Mouse (Mus musculus) cerebellum, postnatal 10 days (tissue): ENCODE measurements at regions not wholly inside any gene's neighbourhood (a gene's known extent, or its start where the extent isn't known, plus 50 kb on each side); places are given as distances from the start of the nearest gene placed in this dataset.

Experiments
- DNase-seq, 2 experiments: peaks; one replicate each; pipeline ENCODE4 v3.0.0; 2021; ENCODE audit warnings: mixed read lengths in 2 of 2

DNA sequence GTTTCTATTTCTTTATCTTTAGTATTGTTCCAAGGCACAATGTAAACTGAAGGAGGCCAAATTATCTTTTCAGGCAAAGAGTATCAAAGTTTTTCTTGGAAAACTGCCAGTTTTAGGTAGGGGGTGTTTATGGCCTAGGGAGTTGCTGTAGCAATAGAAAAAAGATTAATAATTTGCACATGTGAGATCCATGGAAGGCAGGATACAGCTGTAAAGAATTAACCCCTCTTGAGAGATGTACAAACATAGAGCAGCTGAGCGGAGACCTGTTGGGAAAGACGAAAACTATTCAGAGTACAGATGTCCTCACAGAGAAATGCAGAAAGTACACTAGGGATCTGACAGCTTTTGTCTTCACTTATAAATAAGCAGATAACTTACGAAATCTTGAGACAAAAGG, 176.8 kb downstream of the Fign start:
- no peak for DNase-seq

DNA sequence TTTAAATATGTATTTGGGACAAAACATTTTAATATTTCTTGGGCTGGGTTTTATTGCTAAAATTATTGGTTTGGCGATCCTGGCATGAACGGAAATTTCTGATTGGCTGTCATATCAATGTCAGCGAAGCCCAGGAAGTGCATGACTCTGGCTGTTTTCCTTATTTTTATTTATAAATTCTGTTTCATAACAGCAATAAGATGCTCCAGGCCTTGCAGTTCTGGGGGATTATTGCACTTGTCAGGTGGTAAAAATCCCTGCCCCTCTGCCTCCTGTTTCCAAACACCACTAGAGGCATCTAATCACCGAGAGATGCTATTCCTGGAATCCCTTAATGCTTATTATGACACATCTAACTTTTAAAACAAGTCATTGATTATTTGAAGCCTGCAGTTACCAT, 177.8 kb downstream of the Fign start:
- DNase-seq, result no peak

DNA sequence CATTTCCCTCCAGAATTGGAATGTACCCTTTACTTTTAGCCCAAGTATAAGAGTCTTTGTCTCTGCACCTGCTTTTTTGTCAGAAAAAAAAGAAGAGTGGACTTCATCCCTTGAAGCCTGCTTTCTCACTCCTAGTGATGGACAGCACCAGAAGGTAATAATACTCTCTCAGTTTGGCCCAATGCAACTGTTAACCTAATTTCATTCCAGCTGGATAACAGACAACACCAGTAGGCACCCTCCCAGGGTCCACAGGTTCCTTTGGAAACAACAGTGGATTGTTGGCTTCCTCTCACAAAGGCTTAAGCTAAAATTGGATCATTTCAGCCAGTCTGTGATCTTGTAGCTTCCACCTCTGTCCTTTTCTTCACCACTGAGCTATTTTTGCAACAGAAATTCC, 197.2 kb downstream of the Fign start:
- peak; percentile 29 to 38 for DNase-seq

DNA sequence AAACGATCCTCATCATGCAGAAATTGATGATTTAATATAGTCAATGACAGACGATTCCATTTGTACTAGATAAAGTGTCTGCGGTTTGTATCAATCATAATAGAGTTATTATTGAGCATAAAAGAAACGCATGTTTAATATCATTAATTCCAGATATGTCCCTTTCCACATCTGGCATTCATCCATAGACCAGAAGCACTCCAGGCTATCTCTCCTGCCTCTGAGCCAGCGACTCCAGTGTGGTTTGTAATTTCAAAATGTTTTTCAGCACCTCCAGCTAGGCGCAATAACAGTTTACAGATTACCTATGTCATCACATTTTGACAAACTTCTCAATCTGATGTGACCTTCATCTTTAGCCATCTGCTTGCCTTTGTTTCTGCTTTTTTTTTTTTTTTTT, 219.4 kb downstream of the Fign start:
- DNase-seq, result no peak

DNA sequence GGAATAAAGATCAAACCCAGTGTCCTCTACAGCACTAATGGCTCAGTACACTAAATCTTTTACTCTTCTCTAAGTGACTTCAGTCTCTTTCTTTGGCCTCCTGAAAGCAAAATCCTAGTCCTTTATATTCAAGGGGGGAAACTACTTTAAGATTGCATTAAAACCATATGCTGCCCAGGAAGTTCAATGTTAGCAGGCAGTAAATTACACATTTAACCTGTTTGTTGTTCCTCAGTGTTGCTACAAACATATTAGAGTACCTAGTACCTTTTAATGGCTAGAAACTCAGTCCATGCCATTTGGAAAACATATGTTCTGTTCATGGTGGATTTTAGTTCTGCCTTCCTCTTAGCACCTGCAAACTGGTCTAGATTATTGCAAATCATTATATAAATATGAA, 220.5 kb downstream of the Fign start:
- DNase-seq, result no peak

DNA sequence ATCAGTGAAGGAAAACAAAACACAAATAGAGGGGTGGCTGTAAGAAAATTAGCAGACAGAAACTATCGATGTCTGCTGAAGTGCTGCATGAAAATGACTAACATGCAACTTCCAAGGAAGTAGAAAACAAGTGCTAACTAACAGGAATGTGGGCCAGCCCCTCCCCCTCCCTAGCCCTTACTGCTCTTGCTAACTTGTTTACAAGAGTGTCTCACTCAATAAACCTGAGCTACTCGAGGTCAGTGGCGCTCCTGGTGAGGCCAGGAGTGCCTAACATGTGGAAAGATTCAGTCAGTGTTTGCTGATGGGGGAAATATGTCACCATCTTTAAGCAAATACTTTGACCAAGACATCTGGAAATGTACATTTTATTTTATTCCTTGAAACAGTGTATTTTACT, 221.5 kb downstream of the Fign start:
- DNase-seq, result no peak

DNA sequence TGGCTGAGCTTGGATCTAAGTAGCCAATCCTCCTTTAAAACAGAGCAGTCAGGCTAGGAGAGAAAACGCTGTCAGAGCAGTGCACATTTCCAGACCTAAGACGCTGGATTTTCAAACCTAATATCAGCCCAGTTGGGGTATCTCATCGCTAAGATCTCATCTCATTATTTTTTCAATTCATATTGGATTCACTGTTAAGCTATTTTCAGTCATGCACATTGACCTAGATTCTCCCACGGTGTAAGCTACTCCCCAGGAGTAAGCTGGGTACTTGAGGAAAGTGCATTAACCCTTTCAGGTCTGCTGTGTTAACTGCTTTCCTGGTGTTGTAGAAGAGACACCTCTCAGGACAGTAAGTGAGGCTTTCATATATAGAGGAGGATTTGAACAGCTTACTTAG, 222.7 kb downstream of the Fign start:
- DNase-seq, result no peak

DNA sequence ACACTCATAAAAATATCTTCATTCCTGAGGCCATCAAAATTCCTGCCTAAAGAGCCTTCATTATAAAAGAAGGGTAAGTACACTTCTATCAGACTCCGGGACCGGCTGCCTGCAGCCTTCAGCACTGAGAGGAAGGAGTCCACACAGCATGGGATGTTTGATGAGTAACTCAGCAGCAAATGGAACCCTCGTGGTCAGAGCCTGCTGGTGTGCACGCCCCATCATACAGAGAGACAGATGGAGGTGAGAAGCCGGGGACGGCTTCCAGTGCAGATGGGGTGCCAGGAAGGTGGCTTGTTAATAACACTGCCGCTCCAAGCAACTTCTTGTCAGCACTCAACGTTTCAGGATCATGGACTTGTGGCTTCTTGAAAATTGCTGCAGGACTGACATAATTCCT, 231.3 kb downstream of the Fign start:
- DNase-seq, result peak; percentile 34 to 64

DNA sequence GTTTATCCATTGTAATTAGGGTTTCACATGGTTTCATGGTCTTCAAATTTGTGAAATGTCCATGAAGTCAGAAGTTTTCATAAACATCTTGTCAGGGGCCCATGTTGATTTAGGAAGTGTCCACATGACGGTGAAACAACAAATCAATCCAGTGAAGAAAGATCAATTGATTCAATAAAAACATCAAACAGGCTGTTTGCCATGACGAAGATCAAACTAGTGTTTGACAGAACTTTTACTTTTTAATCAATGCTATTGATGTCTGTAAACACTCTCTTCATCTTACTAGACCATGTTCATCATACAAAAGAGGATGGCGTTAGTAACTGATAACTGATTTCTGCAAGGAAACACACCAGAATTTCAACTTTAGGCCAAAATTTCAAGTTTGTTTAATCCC, 236.0 kb downstream of the Fign start:
- no peak for DNase-seq

DNA sequence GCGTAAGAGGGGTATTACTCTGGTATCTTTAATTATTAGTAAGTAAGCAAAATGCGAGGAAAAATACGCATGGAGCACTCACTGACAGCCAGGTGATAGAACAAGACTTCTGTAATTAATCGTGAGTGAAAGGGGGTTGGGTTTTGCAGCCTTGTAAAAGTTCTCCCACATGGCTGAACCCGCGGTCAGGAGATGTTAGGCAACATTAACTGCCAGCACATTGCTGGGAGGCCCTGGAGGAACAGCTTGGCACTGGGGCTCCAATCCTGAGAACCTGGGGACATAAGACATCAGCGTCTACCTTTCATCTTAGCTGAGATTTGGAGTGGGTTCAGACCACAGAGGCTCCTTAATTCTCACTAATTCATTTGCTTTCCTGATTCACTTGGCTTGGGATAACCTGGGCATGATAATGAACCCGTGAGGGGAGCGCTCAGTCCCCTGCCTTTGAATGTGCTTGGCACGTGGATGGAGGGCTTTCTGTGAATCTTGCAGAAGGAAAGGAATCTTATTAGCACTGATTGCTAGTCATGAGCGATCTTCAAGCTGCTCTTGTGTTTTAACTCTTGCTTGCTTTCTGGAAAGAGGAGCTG, 241.3 kb downstream of the Fign start:
- DNase-seq, result peak; percentile 44 to 58

DNA sequence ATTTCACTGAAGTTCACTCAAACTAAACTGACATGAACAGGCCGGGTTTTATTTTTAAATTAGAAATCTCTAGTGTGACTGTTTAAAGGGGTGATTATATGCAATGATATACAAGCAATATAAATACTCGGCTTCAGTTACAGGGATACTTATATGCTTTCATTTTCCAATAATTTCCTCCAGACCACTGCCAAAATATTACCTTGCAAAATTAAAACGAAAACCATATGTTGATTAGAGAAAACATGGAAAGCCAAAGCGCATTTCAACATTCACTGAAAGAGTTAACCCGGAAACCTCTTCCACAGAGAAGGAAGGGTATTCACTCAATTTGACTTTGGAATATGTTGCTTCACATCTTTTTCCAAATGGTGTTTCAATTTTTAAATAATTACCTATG, 242.4 kb downstream of the Fign start:
- no peak for DNase-seq

DNA sequence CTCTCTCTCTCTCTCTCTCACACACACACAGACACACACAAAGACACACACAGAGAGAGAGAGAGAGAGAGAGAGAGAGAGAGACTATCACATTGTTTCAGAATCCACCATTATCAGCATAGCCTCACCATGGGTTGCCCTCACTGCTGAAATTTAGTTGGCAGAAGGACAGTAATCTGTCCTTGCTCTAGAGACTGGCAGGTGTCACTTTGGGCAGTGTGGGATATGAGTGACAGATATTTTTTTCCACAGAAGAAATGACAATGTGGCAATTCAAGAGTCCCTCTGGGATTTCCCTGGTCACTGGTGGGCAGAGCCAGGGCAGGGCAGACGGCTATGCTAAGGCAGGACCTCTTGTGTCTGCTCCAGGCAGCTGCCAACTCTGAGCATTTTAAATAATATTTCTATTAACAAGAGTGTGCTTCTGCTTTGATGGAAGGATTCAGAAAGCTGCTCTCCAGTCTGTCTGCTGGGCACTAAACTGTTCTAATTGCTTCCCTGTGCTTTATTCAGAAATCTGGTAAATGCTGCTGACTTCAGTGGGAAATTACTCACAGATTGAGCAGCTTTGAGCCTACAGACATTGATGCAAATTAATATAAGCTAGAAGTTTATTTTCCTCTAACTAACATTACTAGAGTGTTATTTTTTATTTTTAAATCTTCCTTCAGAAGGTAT, 243.5 kb downstream of the Fign start:
- peak; percentile 48 to 49 for DNase-seq

DNA sequence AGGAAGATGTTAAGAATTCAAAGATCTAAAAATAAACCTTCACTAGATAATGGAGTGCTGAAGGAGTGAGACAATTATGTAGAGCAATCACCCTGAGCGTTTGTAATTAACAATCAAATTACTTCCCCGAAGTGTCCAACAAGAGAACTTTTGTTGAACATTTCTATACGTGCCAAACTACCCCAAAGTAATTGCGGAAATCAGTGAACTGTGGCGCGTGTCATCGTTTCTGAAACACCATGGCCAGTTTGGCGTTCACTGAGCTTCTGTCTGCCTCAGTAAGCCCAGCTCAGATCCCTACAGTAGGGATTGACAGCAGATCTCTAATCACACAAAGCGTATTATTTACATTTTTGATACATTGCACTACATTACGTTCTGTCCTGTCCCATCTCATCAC, 244.6 kb downstream of the Fign start:
- DNase-seq, result peak; percentile 49 to 51

DNA sequence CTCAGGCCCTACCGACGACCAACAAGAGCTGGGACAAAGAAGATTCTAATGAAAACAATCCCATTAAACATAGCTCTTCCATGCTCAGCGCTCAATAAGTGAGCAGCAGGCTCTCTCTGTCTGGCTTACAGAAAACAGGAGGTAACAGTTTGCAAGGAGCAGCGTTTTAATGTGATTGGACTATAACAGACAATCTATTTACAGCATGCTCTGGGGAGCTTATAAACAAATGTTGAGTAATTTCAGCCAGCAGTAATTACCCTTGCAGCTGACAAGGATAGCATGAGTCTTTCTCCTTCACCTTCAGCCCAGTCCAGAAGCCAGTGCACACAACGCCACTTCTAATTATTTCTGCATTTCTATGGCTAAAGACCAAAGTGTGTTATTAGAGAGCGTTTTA, 245.6 kb downstream of the Fign start:
- peak; percentile 42 to 46 for DNase-seq

DNA sequence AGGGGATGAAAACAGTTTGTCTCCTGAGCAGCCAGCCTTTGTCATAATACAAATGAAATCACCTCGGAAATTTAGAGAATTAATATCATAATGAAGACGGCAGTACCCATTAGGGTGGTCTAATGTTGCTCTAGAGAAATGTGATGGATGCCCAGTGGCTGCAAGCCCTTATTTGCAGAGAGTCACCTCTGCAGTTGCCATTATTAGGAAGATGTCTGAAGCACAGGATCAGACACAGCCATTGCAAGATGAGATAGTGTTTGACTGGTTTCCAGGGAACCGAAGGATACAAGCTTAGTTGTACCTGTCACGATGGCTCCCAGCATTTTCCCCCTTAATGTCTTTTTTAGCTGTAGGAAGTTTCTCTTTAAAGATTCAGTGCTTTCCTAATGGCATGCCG, 247.8 kb downstream of the Fign start:
- no peak for DNase-seq

DNA sequence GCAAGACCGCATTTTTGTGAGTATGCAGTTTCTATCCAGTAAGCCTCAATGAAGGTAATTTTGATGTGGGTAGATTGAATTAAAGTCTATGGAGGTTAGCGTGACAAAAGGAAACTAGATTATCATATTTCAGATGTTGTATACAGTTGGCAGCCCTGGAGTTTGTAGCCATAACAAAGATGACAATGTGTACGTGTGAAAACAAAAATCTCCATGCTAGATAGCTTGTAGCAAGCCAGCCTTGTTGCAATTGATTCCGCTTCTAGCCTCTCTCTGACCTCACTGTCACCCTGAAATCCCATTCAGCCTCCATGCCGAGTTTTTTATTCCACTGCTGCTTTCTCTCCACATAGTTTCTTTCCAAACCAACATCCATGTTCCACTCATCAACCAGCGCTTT, 248.4 kb downstream of the Fign start:
- no peak for DNase-seq

DNA sequence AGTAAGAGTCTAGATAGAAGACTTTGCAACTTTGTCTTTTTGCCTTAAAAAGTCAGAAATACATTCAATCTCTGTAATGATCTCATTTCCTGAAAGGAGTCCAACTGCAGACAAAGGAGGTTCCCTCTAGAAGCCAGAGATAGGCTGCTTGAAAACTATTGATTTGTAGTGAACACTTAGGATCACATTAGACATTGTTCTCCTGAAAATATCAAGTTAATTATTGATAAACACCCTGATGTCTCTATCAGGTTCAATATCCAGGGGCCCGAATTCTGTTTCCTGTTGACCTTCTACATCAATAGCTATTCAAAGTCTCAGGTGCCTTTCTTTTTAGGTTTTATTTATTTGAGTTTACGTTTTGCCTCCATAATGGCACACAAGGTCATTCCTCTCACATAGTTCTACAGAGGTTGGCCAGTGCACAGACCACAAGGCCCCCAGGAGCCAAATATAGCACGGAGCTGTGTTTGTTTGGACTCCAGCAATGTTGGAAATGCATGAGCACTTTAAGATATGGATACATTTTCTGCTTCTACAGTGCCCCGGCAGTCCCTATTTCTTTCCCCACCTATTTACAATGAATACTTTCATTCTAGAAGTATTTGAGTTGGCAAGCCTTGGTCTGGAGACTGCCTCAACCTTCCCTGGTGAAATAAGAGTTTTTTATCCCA, 265.7 kb downstream of the Fign start:
- DNase-seq, result no peak

DNA sequence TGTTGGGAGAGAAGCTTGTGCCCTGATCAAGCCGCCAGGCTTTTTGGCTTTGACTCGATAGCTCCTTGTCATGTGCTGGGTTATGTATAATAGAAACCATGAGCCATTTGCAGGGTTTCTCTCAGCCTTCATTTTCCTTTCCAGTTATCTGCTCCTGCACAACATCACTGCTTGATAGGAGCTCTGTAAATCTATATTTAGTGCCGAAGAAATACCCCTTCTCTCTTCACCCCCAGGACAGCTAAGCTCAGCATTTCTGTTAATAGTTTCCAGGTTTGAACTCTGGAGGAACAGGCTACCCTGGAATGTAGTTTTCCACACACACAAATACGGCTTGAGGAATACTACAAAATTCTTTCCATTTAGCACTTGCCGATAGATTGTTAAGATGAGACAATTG, 267.4 kb downstream of the Fign start:
- no peak for DNase-seq

DNA sequence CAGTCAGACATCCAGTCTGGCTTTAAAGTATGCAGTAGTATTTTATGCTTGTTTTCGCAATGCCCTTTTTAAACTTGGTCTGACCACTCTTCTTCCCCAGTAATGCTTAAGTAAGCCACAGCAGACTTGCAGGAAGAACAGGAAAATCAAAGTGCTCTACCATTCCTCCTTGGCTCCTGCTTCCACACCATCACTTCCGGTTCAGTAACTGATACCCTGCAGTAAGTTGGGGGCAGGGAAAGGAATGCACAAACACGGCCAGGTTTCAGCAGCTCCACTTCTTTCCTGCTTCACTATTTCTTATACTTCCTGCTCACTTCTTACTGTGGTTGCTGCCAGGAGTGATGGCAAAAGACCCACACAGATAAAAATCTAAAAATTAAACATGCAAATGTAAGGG, 269.2 kb downstream of the Fign start:
- DNase-seq, result no peak

DNA sequence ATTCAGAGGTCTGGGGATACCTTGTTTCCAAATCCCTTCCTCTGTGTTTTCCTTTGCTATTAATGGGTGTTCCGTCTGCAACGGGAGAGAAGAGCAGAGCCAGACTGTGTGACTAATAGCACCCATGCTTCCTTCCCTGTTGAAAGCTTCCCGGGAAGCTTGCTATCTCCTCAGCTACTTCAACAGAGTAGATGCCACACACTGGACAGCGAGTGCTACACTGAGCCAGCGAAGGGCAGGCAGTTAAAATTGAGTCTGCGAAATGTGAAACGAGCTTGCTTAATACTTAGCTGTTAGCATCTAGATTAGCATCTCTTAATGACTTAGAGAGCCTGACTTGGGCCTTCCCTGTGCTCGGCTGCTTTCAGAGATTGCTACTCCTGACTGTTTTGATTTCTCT, 278.4 kb downstream of the Fign start:
- DNase-seq, result no peak
